Mouse (Mus musculus): Measurements from ENCODE around the gene Irak1bp1.

Gene Irak1bp1

DNA sequence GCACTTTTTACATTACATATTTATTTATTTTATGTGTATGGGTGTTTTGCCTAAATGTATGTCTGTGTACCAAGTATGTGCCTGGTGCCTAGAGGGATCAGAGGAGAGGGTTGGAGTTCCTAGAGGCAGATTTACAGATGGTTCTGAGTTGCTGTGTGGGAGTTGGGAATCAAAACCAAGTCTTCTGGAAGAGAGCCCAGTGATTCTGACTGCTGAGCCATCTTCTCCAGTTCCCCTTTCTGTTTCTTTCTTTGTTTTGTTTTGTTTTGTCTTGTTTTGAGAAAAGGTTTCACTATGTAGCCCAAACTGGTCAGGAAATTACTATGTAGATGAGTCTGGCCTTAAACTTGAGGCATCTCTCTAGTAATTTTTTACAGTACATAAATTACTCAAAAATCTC is 59.3 kb downstream of the Irak1bp1 start:
- no peak for DNase-seq
